Mouse (Mus musculus) frontal cortex, postnatal 14 days (tissue): ENCODE results near the gene Mus81.
"Not testable (repeated sequence)": the region's sequence is repeated elsewhere in the genome, so short reads cannot be mapped to it uniquely, and the experiment has no call there.

Source experiments
- DNase-seq, 2 experiments: peaks; one replicate each; pipeline ENCODE4 v3.0.0; 2022; ENCODE audit warnings: low spot score in 2 of 2

The Mus81 gene

DNA sequence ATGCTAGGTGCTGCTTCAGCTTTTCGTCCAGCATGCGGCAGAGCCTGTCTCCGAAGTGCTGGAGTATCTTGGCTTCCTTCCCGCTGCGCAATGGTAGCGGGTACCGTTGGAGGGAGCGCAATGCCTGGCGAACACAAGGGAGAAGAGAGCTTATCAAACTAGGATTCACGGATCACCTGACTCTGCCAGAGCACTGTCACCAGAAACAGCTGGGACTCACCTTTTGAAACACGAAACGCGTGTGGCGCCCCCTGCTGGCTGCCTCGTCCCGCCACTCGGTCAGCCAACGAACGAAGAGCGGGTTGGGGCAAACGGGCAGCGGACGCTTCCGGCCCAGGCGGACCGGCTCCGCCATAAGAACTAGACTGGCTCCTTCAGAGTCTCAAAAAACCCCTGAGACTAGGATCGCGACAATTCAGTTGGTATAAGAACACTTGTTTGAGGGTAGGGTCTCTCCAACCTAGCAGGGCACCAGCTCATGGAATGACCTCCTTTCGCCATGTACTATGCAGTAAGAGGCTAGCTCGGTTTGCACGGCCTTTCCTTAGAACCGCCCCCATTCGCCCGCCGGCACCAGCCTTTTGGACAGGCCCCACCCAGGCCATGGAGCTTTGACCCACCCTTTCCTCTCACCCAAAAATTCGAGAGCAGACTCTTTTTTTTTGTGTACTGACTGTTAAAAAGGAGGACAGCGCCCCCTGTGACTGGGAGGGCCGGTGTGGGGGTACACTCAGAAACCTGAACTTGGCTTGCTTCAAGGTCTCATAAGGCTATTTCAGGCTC lies at the start of gene Mus81:
Gene Mus81 (minus strand): TSS at position 635 of the 783 bp plus-strand sequence.
- DNase-seq, result peak; percentile 91

DNA sequence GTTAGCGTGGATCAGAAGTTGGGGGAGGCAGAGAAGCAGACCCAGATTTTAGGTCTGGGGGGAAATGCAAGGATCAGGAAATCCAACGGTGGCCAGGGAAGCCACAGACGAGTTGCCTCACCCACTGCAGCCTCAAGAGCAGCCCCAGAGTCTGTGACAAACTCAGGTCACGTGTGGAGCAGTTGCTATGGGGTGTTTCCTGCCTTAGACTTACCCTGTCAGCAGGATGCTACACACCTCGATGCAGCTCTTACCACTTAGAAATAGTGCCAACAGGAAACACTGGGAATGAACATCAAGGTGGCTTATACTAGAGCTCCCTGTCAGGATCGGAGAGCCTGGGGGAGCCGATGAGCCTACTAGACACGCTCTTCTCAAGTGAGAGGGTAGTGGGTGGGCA lies 44.3 kb upstream of the Mus81 start:
- DNase-seq, result no peak

DNA sequence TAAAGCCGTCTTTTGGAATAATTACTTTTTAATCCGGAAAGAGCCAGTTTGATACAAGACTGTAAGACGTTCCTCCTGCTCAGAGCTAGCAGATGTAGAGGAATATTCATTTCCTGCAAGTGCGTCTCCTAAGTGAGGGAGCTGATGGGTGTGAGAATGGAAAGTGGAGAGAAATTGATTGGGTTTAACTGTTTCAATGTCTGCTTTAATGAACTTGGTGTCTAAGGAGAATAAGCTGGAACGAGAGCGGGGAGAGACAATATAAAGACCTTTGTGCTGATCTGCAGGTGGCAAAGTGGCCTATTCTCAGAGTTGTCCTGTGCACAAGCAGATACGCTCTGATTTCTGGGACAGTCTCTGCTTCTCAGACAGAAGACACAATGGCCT lies 41.9 kb upstream of the Mus81 start:
- no peak for DNase-seq

DNA sequence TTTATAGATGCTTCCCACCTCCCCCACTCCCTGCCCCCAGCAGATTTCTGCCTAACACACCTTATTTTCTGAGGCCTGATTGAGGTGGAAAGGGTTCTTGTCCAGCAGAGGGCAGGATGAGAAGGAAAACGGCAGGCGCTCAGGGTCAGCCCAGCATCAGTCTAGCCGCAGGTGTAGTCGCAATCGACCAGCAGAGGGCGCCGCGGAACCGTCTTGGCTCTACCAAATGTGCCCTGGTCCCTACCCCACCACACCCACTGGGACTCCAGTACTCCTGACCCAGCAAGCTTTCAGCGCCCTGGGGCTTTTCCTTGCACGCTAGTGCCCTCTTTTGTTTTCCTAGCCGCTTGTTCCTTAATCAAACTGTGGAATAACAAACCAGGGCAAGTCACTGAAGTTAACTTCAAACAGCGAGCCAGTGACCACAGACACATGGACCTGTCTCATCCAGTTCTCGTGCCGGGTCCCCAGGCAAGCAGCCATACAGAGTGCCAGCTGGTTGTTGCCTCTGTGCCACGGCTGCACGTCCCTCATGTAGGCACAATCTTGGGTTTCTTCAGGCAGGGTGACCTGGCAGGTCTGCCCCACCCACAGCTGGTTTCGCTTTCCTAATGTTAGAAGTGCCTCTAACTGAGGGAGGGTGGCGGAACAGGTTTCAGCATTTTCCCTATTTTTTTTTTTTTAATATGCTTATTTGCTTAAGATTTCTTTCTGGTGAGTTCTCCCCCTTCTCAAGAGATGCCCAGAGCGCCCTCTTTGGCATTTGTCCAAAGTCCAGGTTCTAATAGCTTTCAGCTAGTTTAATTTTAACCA lies 41.3 kb upstream of the Mus81 start:
- peak; percentile 77 to 86 for DNase-seq

DNA sequence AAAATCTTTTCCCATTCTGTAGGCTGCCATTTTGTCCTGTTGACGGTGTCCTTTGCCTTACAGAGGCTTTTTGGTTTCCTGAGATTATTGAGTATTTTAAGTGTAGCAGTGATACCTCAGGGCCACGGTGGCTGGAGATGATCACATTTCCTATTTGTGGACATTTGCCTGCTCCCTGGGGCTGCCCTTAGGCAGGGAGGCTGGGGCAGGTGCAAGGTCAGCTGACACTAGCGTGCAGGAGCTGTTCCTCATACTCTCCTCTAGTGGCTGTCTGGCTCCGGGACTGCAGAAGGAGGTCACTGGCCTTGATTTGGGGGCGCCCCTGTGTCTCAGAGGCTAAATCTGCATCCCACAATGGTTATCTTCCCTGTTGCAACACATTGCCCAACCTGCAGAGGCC lies 37.0 kb upstream of the Mus81 start:
- no peak for DNase-seq

DNA sequence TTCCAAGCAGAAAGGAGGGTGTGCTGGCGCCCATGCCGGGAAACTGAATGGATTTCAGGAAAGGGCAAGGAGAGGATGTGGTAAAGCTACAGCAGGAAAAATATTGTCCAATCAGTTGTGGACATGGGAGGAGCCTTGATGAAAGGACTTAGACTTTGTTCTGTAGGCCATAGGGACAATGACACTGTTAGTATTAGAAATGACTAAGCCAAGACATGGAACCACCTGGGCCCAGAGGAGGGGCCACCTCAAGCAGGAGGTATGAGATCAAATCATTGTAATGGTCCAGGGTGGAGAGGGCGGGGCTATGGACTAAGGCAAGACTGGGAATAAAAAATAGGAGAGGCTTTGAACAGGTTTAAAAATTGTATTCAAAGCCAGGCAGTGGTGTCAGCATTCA lies 30.5 kb upstream of the Mus81 start:
- DNase-seq, result no peak

DNA sequence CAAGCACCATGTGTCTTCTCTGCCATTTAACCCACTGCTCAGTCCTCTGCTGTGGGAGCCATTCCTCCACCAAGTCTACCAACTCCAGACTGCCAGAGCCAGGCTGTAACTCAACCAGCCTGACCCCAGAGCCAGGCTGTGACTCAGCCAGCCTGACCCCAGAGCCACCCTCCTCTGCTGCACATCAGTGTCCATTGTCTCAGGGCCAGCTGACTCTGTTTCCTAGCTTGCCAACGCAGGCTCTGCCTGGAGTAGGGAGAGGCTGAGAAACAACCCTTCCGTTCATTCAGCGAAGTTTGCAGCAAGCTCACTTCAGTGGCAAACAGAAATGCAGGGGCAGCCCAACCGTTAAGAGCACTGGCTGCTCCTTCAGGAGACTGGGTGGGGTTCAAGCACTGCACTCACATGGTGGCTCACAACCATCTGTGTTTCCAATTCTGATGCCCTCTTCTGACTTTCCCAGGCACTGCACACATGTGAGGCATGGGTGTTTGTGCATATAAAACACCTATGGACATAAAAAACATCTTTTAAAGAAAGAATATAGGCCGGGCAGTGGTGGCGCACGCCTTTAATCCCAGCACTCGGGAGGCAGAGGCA lies 28.8 kb upstream of the Mus81 start:
- no peak for DNase-seq

DNA sequence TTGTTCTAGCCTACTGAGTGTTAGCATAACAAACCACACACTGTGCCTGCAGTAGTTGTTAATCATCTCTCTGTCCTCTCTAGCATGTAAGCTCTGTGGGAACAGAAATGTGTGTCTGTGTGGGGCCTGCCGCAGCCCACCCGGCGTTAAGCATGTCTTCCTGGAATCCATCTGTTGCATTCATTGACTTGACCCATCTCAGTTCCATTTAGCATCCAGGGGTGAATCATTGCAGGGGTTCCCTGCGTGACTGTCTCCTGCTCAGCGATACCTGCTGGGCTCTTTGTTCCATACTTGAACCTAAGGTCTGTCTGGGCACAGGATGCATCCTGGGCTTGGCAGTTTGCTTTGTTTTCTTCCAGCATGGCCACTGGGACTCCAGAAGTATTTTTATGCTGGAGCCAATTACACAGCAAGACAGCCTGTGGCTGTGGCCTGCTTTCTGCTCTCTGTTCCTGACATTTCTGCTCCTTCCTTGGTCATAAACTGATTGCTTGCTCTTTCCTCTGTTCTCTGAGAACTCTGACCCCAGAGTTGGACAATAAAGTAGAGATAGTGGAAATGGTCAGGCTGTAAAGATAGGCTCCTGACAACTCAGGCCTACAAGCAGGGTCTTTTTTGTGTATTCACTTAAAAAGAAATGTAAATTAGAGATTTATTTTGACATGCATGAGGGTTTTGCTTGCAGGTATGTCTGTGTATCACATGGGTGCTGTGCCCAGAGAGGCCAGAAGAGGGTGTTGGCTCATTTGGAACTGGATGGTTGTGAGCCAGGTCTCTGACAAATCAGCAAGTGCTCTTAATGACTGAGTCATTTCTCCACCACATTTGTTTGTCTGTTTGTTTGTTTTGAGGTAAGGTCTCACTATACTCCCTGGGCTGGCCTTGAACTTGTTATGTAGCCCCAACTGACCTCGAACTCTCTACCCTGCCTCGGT lies 27.9 kb upstream of the Mus81 start:
- DNase-seq, result no peak

DNA sequence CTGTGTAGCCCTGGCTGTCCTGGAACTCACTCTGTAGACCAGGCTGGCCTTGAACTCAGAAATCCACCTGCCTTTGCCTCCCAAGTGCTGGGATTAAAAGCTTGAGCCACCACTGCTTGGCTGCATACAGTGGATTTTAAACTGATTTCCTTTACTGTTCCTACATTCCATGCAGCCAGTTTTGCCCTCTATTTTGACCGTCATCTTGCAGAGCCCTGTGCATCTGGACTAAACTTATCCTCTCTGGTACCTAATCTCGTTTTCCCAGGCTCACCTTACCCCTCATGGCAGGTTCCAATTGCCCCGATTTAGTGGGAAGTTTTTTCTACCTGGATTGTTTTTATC lies 24.8 kb upstream of the Mus81 start:
- DNase-seq, result no peak

DNA sequence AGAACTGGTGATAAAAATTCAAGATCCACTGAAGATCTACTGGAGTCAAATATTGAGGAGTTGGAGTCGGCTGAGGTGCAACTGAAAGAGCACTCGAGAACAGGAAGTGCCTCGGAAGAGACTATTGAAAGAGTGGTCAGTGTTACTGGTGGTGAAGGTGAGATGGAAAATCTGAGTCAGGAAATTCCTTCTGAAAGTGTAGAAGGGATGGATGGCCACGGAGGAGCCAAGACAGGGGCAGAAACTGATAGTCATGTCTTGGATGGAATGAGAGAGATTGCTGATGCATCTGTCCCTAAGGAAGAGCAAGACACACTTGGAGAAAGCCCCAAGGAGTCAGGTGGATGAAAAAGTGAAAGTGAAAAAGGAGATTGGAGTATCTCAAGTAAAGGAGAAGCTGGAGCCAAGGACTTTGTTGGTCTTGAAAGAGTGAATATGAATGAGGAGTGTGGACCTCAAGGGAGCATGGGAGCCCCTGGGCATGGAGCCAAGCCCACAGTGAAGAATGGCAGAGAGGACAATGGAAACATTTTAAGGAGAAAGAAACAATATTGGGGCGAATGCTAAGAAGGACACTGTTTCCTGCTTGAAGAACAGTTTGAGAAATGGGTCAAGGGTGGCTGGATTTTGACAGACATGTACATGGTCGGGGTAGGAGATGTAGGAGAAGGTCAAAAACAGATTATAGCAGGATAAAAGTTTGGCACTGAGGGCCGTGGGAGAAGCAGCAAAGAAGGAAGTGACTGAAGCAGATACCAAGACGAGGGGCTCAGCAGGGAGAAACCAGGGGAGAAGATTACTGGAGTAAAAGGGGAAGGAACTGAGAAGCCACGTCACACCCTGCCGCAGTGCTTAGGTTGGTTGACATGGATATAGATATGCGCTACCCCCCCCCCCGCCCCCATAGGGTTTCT lies 24.1 kb upstream of the Mus81 start:
- no peak for DNase-seq

DNA sequence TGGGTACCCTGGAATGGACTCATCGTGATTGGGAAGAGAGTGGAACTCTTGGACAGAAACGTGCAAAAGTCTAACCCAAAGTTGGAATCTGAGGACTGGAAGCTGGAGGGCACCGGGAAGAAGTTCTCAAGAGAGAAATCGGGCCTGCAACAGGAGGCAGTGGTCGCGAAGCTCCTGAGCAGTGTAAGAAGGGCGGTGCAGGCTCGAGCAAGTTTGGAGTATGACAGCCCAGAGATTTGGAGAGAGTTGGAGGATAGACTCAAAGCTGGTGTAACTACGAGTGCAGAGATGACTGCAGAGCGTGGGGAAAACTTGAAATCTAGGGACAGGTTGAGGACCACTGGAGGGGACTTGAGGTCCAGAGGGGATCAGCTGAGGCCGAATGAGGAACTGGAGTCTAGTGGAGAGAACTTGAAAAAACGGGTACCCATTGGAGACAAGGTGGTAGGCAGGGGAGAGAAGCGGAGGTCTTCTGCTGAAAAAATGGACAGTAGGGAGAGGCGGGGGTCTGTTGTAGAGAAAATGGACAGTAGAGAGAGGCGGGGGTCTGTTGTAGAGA lies 23.0 kb upstream of the Mus81 start:
- no peak for DNase-seq

DNA sequence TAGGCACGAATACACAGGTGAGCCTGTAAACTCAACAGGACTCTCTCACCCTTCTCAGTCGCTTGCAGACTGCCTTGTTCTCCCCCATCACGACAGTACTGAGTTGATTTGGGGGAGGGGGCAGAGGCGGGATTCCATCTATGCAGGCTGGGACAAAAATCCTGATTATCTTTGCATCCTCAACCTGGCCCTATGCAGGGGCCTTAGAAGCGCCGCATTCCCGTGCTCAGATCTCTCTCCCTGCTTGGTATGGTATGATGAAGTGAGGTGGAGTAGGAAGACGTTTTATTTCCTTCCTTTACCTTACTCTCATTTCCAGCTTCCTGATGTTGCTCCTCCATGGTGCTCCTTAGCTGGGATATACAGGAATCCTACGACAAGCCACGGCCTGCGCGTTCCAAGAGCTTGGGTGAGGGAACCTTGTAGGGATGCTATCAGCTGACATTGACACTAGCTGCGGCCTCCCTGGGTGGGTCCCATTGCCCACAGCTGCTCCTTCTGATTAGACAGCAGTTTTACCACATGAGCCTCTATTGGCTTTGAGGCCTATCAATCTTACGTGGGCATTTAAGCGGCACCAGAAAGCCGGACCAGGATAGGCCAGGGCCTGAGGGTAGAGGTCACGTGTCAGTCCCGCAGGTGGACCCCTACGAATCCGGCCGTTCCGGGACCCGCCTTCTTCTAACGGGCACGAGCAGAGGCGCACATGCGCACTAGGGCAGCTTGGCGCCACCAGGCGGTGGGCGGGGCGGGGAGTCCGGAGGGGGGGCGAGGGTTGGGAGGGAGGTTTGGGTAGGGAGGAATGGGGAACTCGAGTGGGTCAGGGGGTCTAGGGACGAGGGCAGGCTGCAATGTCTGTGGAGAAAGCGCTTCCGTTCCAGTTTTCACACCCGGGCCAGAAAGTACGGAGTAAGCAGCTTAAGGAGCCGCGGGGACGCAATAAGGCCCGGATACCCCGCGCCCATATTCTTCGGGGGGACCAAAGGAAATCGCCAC lies 22.1 kb upstream of the Mus81 start, which contains the start of gene Snx32:
Gene Snx32 (minus strand): TSS at position 508 of the 996 bp plus-strand sequence.
- DNase-seq, result peak; percentile 98 to 99

DNA sequence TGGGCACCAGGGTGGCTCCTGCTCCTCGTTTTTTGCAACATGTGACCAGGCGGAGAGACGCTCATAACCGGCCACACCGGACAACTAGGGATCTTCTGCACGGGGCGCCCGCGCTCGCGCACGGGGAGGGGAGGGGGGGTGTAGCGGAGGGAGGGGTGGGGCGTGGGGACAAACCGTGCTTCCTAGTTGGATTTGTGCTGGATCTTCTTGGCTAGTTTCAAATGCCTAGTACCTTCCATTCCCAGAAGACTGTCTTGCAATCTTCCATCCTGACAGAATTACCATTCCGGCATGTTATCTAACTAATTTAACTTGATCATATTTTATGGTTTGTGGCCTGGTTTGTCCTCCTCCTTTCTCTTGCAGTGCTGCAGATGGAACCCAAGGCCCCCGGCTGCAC lies 15.5 kb upstream of the Mus81 start, which contains the start of gene 1700020D05Rik:
Gene 1700020D05Rik (minus strand): TSS at position 101 of the 400 bp plus-strand sequence.
- no peak for DNase-seq

DNA sequence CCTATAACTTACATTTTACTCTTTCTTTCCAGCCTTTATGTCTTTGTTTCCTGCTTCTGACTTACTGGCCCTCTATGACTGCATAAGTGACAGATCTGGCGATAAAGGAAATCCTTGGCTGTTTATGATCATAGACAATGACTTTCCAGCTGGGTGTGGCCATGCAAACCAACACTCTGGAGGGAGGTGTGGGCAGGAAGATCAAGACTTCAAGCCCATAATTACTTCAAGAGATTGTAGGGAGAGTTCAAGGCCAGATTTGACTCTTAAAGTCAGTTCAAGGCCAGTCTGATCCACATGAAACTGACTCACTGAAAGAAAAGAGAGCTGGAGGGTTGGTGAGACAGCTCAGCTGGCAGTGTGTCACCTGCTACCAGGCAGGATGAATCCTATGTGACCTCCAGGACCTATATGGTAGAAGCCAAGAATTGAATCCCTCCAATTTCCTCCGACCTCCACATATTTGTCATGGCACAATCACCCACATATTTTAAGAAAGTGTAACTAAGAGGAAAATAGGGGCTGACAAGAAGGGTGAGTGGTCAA lies 12.2 kb upstream of the Mus81 start:
- no peak for DNase-seq

DNA sequence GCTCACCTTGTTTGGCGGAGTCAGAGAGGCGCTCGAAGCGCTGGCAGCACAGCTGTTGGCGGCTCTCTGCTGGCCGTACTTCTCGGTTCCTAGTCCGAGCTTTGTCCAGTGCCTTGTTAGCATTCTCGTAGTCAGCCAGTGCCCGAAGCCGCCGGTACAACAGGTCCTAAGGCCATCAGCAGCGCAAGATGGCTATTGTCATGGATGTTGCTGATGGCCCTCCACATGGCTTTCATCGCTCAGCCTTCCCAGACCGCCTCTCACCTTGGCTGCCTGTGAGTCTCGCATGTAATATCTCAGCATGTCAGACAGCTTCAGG lies 7.8 kb upstream of the Mus81 start:
- no peak for DNase-seq

DNA sequence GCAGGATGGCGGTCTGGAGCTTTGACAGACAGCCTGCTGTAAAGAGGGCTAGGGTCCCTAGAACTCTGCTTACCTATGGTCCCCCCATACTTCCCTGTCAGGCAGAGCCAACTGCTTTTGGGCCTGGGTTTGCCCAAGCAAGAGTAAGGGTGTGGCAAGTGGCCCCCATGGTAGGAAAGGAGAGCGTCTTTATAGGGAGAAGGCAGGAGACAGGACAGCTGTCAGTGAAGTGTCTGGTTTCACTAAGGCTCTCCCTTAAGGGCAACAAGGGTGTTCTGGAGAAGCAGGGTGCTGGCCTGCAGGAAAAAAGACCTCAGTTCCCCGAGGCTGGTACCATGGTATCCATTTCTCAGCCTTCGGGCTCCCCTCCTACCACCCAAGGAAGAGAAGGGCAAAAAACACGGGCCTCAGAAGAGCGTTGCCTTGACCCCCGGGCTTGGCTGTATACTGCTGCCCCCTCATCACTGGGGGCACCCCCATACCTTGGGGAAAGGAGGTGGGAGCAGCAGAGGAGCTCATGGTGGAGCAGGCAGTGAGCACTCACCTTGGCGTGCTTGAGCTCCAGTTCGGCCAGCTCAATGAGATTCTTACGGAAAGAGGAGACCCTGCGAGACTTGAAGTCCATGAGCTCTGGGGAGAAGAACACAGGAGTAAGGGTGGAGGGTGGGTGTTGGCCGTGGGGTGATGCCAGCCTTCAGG lies 7.3 kb upstream of the Mus81 start:
- no peak for DNase-seq

DNA sequence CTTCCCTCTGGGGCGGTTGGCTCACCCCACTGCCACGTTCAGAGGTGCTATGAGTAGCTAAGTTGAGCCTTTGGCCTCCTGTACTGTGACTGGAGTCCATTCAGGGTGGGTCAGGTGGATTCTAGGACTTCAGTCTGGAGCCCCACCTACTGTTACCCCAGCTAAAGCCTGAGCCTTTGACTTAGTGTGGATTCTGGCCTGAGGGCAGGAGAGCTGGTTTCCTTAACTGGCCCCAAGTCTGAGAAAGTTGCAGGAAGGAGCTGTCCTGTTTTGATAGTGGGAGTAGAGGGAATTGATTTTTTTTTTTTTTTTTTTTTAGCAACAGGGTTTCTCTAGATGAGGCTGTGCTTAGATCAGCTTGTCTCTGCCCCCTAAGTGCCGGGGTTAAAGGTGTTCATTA lies 6.1 kb upstream of the Mus81 start:
- no peak for DNase-seq

DNA sequence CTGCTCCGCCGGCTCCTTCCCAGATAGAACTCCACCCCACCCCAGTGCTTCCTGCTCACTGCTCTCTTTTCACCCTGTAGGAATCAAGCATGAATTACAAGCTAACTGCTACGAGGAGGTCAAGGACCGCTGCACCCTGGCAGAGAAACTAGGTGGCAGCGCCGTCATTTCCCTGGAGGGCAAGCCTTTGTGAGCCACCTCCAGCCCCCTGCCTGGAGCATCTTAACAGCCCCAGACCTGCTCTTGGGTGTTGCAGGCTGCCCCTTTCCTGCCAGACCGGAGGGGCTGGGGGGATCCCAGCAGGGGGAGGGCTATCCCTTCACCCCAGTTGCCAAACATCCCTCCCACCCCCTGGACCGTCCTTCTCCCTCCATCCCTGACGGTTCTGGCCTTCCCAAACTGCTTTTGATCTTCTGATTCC lies 5.1 kb upstream of the Mus81 start:
- not testable (repeated sequence) for DNase-seq
